Mouse (Mus musculus): ENCODE data around the gene Gm28035.

The Gm28035 gene

GRCm38 (mm10) chr2:30306087-30306486, 65.7 kb downstream of the Gm28035 start:
- DNase-seq (ENCODE audit: low read depth) = peak; percentile 50

GRCm38 (mm10) chr2:30309351-30309750, 69.0 kb downstream of the Gm28035 start:
- DNase-seq (ENCODE audit: low read depth) = no peak

- DNase-seq (ENCODE audit: low read depth) = no peak
Measured at GRCm38 (mm10) chr2:30311481-30311880, 71.1 kb downstream of the Gm28035 start.

GRCm38 (mm10) chr2:30316136-30316535, 75.8 kb downstream of the Gm28035 start:
- DNase-seq (ENCODE audit: low read depth) = peak; percentile 20

DNA sequence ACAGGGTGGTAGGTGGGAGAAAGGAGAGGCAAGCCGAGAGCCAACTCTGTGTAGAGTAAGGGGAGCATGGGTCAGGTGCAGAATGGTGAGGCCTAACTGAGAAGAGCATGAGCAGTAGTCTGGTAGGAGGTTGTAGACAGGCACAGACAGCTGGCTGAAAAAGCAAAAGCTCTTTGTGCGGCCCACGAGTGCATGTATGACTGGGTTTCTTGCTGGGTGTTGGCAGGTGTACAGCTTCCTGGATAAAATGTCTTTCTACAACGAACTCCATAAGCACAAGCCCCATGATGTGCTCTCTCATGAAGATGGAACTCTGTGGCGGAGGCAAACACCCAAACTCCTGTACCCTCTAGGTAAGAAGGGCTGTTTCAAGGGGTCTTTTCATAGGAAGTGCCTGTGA, 76.6 kb downstream of the Gm28035 start:
- no peak for DNase-seq (ENCODE audit: low read depth)

DNA sequence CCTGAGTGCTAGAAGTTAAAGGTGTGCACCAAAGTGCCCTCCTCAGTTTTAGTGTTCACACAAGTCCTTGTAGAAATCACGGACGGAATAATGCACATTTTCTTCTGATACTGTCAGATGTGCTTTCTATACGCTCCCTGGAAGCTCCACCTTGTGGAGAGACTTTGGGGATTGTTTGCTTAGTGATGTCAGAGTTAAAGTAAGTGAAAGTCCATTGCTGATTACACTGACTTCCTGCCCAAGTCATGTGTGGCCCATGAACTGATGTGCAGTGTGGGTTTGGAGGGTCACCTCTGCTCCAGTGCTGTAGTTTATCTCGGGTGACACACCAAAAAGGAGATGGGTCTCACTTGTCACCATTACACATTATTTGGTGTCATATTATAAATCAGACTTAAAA, 78.9 kb downstream of the Gm28035 start:
- DNase-seq (ENCODE audit: low read depth) = peak; percentile 16

DNA sequence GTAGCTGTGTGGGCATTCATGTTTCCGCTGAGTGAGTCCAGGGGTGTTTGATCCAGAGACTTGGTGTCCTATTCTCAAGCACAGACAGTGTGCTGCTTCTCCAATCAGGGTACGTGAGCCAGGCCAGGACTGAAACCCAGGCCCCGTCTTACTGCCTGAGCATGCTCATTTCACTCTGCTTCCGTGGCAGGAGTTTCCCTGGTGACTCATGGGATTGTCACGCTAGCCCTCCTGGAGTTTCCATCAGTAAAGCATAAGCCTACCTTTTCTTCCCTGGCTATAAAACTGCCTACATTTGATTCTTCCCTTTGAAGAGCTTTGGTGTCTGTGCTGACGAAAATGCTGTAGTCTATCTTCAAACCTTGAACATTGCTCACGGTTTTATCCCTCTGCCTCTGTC, 82.7 kb downstream of the Gm28035 start:
- no peak for DNase-seq (ENCODE audit: low read depth)

- no peak for DNase-seq (ENCODE audit: low read depth)
Measured at GRCm38 (mm10) chr2:30325296-30325695, 84.9 kb downstream of the Gm28035 start.

GRCm38 (mm10) chr2:30327276-30327675, 86.9 kb downstream of the Gm28035 start:
- DNase-seq (ENCODE audit: low read depth) = no peak

DNA sequence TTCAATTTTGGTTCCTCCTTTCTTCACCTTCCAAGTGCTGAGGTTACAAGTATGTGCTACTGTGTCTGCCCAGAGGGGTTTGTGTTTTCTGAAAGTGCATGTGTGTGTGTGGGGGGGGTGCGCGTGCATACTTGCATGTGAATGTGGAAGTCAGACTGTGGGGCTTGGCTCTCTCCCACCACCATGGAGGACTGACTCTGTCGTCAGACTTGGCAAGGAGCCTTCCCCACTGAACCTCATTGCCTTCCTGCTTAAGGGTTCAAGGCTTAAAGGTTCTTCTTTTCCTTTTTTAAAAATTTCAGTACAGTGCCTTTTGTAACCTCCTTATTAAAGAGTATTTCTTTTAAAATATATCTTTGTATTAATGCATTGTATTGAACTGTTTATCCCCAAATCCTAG, 88.4 kb downstream of the Gm28035 start:
- no peak for DNase-seq (ENCODE audit: low read depth)
